Mouse (Mus musculus) cortical plate, adult 2 months (tissue): ENCODE data around the gene Oaf.

Experiments used
- CTCF ChIP-seq: fragments of 200-500 bp; IDR thresholded peaks from 2 replicates; pipeline ENCODE4 v1.5.1; 2011; ENCODE audit warnings: mild to moderate bottlenecking, control low read depth, low read length; ENCODE audit not compliant: insufficient read depth; ENCODE audit errors: extremely low read depth
- POLR2A ChIP-seq: fragments of 200-500 bp; IDR thresholded peaks from 2 replicates; pipeline ENCODE4 v1.6.1; 2011; ENCODE audit warnings: mild to moderate bottlenecking, low read length, control low read depth; ENCODE audit not compliant: insufficient read depth; ENCODE audit errors: extremely low read depth

- no peak for TF ChIP-seq CTCF
- no peak for TF ChIP-seq POLR2A
Measured at GRCm38 (mm10) chr9:43222429-43222715, 17.3 kb downstream of the Oaf start.
